Mouse (Mus musculus): Measurements from ENCODE around the gene Slc2a4.

The Slc2a4 gene

DNA sequence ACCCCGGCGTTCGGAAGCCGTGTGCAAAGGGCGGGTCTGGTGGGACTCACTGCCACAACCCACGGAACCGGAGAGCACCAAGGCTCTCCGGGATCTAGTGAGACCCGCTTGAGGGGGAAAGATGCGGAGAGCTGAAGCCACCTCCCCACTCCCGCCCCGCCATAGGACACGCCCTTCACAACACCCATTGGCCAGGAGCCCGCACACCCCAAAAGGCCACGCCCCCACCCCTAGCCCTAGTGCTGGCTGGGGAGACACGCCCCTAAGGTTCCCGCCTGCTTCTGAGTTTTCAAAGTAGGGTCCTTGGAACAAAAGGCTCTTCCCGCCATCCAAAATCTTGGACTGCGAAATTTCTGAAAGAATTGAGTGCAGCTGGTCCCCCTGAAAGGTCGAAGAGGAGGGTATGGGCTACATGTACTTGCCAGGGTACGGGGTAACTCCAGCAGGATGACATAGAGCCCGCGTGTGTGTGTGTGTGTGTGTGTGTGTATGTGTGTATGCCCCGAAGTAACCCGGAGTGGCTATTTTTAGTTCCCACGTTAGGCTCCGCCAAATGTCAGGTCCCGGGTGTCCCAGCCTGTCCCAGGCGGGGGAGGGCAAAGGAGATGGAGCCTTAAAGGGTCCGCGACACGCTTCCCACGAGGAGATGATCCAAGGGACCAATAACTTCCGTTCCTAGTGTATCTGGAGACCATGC is at the start of gene Slc2a4:
Slc2a4 (minus strand) TSS at position 123 of the 697 bp plus-strand sequence.
- in situ Hi-C loops (cut with MboI; ENCODE audit: low pct_unique_long_range_greater_than_20kb in 1 of 2, low sequenced_read_pairs in 2 of 2, unreplicated experiment in 1 of 2), result no loop called here

DNA sequence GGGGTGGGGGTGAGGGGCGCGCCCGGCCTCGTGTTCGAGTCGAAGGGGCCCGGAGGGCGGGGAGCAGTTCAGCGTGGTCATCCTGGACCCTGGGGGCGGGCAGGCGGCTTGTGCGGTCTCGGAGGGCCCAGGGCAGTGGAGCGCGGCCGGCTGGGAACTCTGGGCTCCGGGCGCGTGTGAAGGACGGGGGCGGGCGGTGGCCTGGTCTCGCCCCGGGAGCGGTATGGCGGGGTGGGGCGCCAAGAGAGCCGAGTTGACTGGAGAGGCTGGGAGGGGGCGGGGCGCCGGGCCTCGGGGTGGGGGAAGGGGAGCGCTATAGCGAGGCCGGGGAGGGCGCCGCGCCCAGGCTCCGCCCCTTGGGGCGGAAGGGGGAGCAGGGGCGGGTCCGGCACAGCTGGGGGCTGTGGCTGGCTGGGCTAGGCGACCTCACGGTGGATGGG is 49.1 kb upstream of the Slc2a4 start:
- in situ Hi-C loops (cut with MboI; ENCODE audit: low pct_unique_long_range_greater_than_20kb in 1 of 2, low sequenced_read_pairs in 2 of 2, unreplicated experiment in 1 of 2), result no loop called here

DNA sequence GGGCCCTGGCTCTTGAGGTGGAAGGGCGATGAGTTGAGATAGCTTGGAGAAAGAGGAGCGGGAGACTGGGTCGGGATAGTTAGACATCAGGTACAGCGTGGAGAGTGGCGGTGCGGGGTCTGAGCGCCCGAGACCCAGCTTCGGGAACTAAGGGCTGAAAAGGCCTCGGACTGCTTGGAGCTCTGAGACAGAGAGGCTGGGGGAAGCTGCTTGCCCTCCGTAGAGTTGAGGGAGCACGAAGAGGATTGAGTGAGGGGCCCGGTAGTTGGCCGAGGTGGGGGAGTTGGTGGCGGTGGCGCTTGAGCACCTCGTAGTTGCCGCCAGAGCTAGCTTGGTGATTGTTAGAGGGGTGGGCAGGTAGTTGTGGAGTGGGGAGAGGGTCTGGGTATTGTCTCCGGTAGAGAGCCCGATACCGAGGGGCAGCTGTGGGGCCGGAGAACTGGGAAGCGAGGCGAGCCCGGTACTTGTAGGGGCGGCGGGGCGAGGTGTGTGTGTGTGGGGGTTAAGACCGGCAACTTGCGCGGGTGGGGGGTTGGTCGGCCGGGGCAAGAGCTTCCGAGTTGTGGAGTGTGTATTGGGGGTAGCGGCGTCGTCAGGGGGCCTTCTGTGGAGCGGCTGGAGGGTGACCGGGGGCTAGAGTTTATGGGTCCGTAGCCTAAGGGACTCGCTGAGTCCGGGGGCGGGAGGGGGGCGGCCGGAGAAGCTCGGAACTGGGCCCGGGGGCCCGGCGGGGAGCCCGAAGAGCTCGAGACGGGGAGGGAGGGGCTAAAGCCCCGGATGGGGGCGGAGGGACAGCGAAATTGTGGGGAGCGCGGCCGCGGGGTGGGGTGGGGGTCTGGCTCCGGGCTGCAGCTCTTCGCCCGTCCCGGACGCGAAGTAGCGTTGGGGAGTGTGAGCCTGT is 48.4 kb upstream of the Slc2a4 start:
- in situ Hi-C loops (cut with MboI; ENCODE audit: low pct_unique_long_range_greater_than_20kb in 1 of 2, low sequenced_read_pairs in 2 of 2, unreplicated experiment in 1 of 2), result no loop called here

DNA sequence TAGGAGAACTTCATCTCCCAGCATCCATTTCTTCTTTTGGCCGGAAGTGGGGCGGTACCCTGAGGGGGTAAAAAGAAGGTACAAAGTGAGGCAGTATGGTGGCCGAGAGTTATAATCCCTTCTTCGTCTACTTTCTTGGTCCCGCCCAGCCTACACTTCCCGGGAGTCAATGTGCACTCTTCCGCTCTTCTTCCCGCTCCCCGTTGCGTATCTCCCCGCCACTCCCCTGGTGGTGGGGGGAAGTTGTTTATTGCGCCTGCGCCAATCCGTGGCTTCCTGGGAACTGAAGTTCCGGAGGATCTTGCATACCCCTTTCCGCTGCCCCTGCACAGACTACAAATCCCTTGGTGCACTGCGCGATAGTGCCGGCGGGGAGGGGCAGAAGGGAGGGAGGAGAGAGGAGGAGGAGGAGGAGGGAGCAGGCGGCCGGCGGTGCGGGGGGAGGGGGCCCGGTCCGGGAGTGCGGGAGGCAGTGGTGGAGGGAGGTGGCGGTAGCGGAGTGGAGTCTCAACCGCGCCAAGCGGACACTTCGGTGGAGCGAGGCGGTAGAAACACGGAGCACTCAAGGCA is 47.5 kb upstream of the Slc2a4 start, which contains the start of gene Phf23:
Phf23 (plus strand) TSS at position 387 of the 570 bp plus-strand sequence.
- in situ Hi-C loops (cut with MboI; ENCODE audit: low pct_unique_long_range_greater_than_20kb in 1 of 2, low sequenced_read_pairs in 2 of 2, unreplicated experiment in 1 of 2), result no loop called here

DNA sequence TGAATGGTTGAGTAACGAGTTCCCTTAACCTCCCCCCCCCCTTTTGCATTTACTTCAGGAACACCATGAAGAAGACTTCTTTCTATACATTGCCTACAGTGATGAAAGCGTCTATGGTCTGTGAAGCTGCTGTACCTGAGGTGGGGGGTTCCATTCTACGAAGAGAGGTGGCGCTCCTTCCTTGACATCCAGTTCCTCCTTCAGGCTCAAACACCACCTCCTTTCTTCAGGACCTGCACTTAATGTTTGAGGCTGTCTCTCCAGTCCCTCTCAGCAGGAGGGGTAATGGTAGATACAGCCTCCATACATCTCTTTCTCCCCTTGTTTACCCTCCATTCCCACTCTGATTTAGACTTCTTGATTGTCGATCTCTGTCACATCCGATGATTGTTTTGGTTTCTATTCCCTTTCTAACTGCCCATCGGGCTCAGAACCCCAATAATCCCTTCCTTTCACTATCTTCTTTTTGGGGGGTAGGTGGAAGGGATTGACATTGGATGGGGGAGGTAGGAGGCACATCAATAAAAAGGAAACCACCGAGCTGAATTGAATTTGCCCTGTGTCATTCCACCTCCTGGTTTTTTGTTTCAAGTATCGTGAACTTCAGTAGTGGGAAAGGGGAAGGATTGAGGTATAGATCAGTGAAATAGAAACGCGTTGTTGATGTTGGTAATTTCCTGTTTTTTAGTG is 46.6 kb upstream of the Slc2a4 start:
- in situ Hi-C loops (cut with MboI; ENCODE audit: low pct_unique_long_range_greater_than_20kb in 1 of 2, low sequenced_read_pairs in 2 of 2, unreplicated experiment in 1 of 2), result no loop called here

DNA sequence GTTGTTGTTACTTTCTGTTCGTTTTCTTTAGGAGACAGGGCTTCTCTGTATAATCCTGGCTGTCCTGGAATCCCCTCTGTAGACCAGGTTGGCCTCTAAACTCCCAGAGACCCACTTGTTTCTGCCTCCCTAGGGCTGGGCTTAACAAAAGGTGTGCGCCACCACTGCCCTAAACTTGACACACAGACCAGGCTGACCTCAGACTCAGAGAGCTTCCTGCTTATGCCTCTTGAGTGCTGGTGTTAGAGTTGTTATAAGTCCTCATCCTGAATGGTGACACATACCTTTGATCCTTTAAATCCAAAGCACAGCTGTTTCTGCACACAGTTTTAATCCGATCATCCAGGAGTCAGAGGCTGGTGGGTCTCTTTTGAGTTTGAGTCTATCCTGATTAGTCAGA is 44.9 kb upstream of the Slc2a4 start:
- in situ Hi-C loops (cut with MboI; ENCODE audit: low pct_unique_long_range_greater_than_20kb in 1 of 2, low sequenced_read_pairs in 2 of 2, unreplicated experiment in 1 of 2), result no loop called here

DNA sequence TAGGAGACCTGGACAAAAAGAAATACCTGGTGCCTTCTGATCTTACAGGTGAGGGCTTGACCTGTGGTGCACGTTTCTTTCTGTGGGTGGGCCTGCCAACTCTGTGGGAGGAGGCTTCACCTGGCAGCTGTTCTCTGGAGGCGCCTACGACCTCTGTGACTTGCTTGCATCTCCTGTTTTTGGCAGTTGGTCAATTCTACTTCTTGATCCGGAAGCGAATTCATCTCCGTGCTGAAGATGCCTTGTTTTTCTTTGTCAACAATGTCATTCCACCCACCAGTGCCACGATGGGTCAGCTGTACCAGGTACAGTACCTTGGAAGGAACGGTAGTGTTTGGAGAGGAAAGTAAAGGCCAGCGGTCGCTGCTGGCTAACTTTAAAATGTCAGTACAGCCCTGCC is 44.4 kb upstream of the Slc2a4 start:
- in situ Hi-C loops (cut with MboI; ENCODE audit: low pct_unique_long_range_greater_than_20kb in 1 of 2, low sequenced_read_pairs in 2 of 2, unreplicated experiment in 1 of 2), result no loop called here

DNA sequence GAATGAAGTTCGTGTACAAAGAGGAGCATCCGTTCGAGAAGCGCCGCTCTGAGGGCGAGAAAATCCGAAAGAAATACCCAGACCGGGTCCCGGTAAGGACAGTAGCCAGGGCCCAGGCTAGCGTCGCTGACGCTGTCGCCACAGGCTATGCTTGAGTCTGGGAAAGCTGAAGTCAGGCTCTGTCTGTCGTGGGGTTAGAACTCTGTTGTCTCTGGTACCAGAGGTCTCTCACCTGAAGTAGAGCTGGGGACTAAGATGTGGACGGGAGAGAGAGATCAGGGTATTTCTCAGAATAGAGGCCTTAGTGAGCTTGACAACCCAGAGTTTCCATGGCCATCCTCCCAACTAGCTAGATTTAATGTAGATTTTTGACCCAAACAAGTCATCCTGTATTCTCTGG is 43.7 kb upstream of the Slc2a4 start:
- in situ Hi-C loops (cut with MboI; ENCODE audit: low pct_unique_long_range_greater_than_20kb in 1 of 2, low sequenced_read_pairs in 2 of 2, unreplicated experiment in 1 of 2), result no loop called here

DNA sequence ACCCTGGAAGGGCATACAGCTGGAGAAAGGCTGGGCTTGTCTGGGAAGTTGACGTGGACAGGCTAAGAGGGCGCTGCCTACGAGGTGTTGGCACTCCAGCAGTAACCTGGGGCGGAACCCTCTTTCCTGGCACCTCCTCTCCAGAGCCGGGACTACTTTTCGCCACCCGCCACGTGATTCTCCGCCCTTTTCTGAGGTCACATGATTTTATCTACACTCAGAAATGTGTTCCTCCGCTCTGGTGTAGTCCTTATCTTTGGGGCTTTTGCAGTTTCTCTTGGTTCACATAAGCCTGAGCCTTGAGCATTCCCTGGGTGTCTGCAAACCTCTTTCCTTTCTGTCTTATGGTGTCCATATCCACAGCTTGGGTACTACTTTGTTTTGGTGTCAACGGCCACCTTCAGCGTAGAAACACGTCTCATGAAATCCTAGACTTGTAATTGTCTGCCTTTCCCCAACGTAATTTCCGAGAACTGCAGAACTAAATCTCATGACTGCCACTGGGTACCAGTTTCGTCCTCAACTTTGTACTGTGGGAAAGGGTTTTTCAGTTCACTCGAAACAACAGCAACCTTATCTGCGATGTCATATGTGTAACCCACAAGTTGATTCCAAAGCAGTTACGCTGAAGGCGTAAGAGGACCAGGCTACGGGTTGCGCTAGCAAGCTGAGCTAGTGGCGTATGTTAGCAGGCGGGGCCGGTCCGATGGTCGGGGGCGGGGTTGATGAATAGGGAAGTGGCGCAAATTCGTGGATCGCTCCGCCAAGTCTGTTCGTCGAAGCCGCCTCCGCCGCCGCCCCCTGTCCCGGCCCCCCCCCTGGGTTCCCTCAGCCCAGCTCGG is 43.1 kb upstream of the Slc2a4 start, which contains the start of gene Gabarap:
Gabarap (plus strand) TSS at position 294 of the 842 bp plus-strand sequence.
- in situ Hi-C loops (cut with MboI; ENCODE audit: low pct_unique_long_range_greater_than_20kb in 1 of 2, low sequenced_read_pairs in 2 of 2, unreplicated experiment in 1 of 2), result no loop called here

DNA sequence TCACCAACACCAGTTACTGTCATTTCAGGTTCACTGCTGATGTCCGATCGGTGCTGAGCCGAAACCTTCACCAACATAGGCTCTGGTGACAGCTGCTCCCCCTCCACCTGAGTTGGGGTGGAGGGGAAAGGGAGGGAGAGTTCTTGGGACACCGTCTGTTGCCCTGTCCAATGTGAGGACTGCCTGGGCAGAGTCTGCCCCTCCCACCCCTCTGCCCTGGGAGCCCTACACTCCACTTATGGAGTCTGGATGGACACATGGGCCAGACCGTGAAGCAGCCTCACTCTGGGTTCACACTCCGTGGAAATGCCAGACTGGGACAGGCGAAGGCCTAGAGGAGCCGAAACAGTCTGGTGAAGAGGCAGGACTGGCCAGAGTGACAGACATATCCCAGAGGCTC is 42.0 kb upstream of the Slc2a4 start:
- in situ Hi-C loops (cut with MboI; ENCODE audit: low pct_unique_long_range_greater_than_20kb in 1 of 2, low sequenced_read_pairs in 2 of 2, unreplicated experiment in 1 of 2), result no loop called here

DNA sequence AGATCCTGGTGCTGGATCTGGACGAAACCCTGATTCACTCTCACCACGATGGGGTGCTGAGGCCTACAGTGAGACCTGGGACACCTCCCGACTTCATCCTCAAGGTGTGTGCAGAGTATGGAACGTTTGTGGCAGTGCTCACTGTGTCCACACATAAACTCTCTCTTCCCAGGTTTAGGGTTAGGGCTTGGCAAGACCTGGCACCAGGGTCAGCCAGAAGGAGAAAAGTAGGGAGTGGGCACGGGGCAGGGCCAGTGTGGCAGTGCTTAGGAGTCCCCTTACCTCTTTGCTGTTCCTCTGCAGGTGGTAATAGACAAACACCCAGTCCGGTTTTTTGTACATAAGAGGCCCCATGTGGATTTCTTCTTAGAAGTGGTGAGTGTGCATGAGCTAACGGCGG is 36.4 kb upstream of the Slc2a4 start:
- in situ Hi-C loops (cut with MboI; ENCODE audit: low pct_unique_long_range_greater_than_20kb in 1 of 2, low sequenced_read_pairs in 2 of 2, unreplicated experiment in 1 of 2), result no loop called here

DNA sequence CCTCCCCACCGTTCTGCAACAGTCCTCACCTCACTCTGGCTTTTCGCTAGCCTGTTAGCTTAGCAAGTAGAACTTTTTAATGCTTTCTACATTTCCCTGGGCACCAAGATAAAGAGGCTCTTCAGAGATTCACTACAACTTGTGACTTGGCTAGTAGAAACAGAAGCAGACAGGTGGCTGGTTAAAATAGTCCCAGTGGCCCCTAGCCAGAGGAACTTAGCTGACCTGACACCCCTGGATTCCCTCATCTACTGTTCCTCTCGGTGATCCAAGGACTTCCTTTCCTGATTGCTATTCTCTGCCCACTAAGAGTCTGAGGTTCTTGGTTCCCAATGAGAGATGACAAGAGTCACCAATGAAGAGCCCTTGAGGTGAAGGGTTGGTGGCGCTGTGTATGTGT is 35.4 kb upstream of the Slc2a4 start:
- in situ Hi-C loops (cut with MboI; ENCODE audit: low pct_unique_long_range_greater_than_20kb in 1 of 2, low sequenced_read_pairs in 2 of 2, unreplicated experiment in 1 of 2), result no loop called here

DNA sequence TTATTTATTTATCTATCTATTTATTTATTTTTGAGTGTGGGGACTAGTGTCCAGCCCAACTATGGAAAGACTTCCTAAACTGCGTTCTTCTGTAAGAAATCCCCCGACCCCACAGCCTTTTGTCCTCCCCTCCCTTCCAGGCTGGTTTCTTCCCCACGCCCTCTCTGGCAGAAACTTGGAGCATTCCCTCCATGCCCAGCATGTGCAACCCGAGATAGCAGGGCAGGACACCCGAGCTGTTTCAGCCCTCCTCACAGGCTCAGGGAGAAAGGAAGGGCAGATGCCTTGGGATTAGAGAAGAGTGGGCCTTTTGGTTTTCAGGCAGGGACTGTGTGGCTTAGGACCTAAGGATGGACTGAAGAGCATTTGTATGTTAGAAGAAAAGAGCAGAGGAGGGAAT is 34.9 kb upstream of the Slc2a4 start:
- in situ Hi-C loops (cut with MboI; ENCODE audit: low pct_unique_long_range_greater_than_20kb in 1 of 2, low sequenced_read_pairs in 2 of 2, unreplicated experiment in 1 of 2), result no loop called here

DNA sequence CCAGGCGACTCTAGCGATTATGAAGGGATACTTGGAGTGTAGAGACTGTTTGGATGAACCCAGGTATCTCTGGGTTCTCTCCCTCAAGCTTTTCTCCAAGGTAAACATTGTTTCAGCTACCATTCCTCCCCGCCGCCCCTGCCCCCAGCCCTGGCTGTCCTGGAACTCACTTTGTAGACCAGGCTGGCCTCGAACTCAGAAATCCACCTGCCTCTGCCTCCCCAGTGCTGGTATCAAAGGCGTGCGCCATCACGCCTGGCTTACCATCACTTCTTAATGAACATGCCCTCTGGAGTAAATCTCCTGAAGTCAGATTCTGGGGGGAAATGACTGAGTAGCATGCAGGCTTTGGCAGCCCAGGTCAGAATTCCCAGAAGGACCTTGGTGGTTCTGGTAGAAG is 34.2 kb upstream of the Slc2a4 start, which contains the start of gene Elp5:
Elp5 (minus strand) TSS at position 293 of the 400 bp plus-strand sequence.
- in situ Hi-C loops (cut with MboI; ENCODE audit: low pct_unique_long_range_greater_than_20kb in 1 of 2, low sequenced_read_pairs in 2 of 2, unreplicated experiment in 1 of 2), result no loop called here

DNA sequence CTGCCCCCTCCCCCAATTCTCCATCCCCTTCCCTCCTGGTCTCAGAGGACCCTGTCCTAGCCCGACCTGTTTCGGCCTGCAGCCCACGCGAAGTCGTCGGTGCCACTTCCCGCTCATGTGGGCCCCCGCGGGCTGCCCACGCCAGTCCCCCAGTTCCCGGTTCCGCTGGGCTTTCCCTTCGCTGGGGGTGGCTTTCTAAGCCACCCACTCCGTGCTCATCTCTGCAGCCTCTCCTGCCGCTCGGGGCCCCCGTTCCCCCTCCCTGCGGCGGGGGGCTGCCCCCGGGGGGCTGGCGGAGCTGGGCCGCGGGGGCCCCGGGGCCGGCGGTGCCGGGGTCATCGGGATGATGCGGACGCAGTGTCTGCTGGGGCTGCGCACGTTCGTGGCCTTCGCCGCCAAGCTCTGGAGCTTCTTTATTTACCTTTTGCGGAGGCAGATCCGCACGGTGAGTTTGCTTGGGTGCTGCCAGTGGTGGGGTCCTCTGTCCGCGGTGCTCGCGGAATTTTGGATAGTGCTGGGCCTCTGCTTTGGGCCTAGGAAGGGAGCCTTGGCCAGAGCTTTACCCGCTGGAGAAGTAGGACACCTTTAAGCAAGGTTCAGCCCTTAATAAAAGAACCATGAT is 33.3 kb upstream of the Slc2a4 start, which contains the start of gene Ctdnep1:
Ctdnep1 (plus strand) TSS at position 16 of the 622 bp plus-strand sequence.
- in situ Hi-C loops (cut with MboI; ENCODE audit: low pct_unique_long_range_greater_than_20kb in 1 of 2, low sequenced_read_pairs in 2 of 2, unreplicated experiment in 1 of 2), result no loop called here

DNA sequence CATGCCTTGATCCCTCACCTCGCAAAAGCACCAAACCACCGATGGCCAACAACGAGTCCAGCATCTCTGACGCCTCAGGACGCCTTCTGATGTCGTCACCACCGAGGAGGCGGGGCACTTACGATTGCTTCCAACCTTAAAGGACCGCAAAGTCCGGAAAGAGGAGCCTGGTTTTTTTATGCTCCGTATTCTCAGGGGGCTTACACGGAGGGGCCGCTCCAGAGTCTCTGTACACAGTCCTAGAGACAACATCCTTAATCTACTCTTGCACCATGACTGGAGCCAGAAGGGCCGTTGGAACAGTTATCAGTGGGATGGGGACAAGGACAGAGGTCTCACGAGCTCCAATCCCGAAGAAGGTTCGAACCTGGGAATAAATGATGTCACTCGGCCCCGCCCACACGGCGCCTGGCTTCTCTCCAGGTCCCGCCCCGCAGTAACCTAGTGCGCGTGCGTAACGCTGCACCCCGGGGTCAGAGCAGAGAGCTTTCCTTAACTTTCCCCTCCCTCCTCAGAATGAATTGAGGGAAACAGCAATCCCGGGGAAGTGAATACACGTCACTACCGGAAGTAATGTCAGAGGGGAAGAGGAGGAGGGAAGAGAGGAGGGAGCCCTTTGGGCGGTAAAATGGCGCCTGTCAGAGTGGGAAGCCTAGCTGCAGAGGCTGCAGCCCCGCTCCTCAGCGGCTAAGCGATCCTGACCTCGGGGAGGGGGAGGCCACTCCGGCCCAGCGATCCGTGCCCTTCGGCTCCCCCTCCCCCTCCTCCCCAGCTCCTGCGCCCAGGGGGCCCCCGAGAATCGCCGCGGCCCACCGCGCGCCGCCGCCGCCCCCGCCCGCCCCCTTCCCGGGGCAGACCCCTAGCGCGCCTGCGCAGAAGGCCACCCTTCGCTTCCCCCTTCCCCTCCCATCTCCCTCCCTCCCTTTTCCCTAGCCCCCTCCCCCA is 32.5 kb upstream of the Slc2a4 start:
- in situ Hi-C loops (cut with MboI; ENCODE audit: low pct_unique_long_range_greater_than_20kb in 1 of 2, low sequenced_read_pairs in 2 of 2, unreplicated experiment in 1 of 2), result no loop called here
